Mouse (Mus musculus) thymus, adult 2 months (tissue): ENCODE data around the gene Med7.

Experiments
- CTCF ChIP-seq: fragments of 200-500 bp; IDR thresholded peaks from 2 replicates; pipeline ENCODE4 v1.5.1; 2012; ENCODE audit warnings: mild to moderate bottlenecking, control low read depth, low read length, moderate library complexity, borderline replicate concordance; ENCODE audit not compliant: control insufficient read depth, poor library complexity, insufficient read depth; ENCODE audit errors: extremely low read depth
- POLR2A ChIP-seq: fragments of 200-500 bp; IDR thresholded peaks from 2 replicates; pipeline ENCODE4 v1.6.1; 2012; ENCODE audit warnings: mild to moderate bottlenecking, low read length, control low read depth, moderate library complexity; ENCODE audit not compliant: control insufficient read depth, poor library complexity, insufficient read depth; ENCODE audit errors: extremely low read depth

DNA sequence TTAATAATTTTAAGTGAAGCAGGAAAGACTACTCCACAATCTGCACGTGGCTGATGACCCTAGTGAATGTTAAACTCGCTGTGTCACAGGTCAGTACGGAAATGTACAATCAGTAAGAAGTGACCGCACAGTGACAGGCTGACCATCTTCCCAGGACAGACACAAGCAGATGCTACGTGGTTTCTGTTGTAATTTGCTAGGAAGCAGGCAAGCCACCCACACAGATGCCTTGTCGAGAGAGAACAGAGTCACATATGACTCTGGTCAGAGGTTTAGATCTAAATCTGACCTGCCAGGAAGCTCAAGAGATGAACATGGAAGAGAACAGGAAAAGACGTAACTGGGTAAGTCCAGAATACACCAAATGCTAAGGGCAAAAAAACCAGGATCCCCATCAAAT, 43.8 kb upstream of the Med7 start:
- TF ChIP-seq CTCF: no peak
- TF ChIP-seq POLR2A: no peak
